Comparison of ENCODE assay signal across 16 mouse cellular contexts in genomic region chr10:93882738-93883364, GRCm38 (mm10). TPM values are rescaled to one million over a fixed set of nuclear protein-coding genes. Genes with fewer than 3 reads are reported as not detected.
DNase-seq lines count a peak whose midpoint lies in the region; ATAC-seq and TF ChIP-seq lines count a peak whose summit lies in the region.
"Had no signal": no experiment of that assay in that cellular context is flagged by ENCODE, and none has a peak within 500 bp of the region (broad histone marks: within the 10 kb centered on the region; RNA-seq: fewer than 3 reads in every experiment).

No protein-coding gene starts in this region.

- no peak for TF ChIP-seq CTCF in bone marrow, adult 2 months (IDR thresholded peaks at IDR 0.05; ENCODE audit: control insufficient read depth, insufficient read depth, low read length)

- ATAC-seq in inflammation-experienced regulatory T-cells, adult 6 months: peak; percentile 23
- peak; percentile 57; the same call in 1 of the 2 replicates for ATAC-seq in megakaryocyte, adult 5-6 weeks (ENCODE audit: poor library complexity, severe bottlenecking)
- ATAC-seq: hindbrain, embryonic 16.5 days had no signal

- DNase-seq in heart, adult 11 months: peak; percentile 77
- DNase-seq in heart, postnatal 36 days: no peak
- DNase-seq in lung, postnatal 25 days (ENCODE audit: low spot score): no peak
- no peak for DNase-seq in layer of hippocampus, postnatal 36 days
- DNase-seq in kidney, adult 9 months: no peak
- DNase-seq: cerebellum, adult 8-10 months; retina, postnatal 1 day had no signal

- peak overlapping the region; percentile 11; the same call in 1 of the 2 replicates for H3K27ac ChIP-seq in bone marrow, adult 2 months (ENCODE audit: control insufficient read depth, insufficient read depth, low read depth, low read length, poor library complexity)
- H3K27ac ChIP-seq: kidney, postnatal 0 days; limb, embryonic 10.5 days; lung, embryonic 15.5 days; midbrain, embryonic 10.5 days; neural tube, embryonic 15.5 days had no signal

- intact Hi-C loops in heart, postnatal 36 days (cut with DNase I): no loop called here

- WGBS in bone marrow, adult 2 months: 51% methylated on average over 8 of the region's 8 CpGs

- H3K4me3 ChIP-seq in bone marrow, adult 2 months (replicated peaks; ENCODE audit: control insufficient read depth, low read depth, low read length): peak overlapping the region; percentile 26
- H3K4me3 ChIP-seq: limb, embryonic 10.5 days; lung, embryonic 15.5 days; midbrain, embryonic 10.5 days; neural tube, embryonic 15.5 days had no signal

- no peak for TF ChIP-seq POLR2A in bone marrow, adult 2 months (IDR thresholded peaks at IDR 0.05; ENCODE audit: borderline replicate concordance, control insufficient read depth, low read depth, low read length)

- H3K4me1 ChIP-seq in bone marrow, adult 2 months (ENCODE audit: control insufficient read depth, insufficient read depth, low read length): peaks cover 1% of the 10 kb centered on the region; the same call in 1 of the 2 replicates

RNA-seq across cellular contexts. Expression of gene Metap2, which starts 14.0 kb away (rescaled TPM):
- 100 to 1,000 TPM; 127 to 131 TPM for total RNA-seq in heart, postnatal 36 days (2021)
- 963 and 1,559 TPM in 2 replicates for polyA plus RNA-seq in bone marrow, adult 2 months (2011; ENCODE audit: insufficient read depth, insufficient read length, low replicate concordance, missing spikeins)
- polyA plus RNA-seq in inflammation-experienced regulatory T-cells, adult 6 months (2017; shearing (Covaris generic)): 100 to 1,000 TPM; 177 to 252 (median 239) TPM
- total RNA-seq in megakaryocyte, adult 5-6 weeks (2015): 158 and 172 TPM in 2 replicates
- total RNA-seq in megakaryocyte, adult 5-6 weeks (2017): 132 and 146 TPM in 2 replicates
- total RNA-seq in layer of hippocampus, postnatal 36 days (2021): 100 to 1,000 TPM; 120 to 127 TPM

RNA-seq across cellular contexts. Expression of gene Usp44, which starts 51.5 kb away (rescaled TPM):
- not detected for total RNA-seq in heart, postnatal 36 days (2021)
- polyA plus RNA-seq in bone marrow, adult 2 months (2011; ENCODE audit: insufficient read depth, insufficient read length, low replicate concordance, missing spikeins): 0.55 TPM in 1 of 2 replicates, not detected in the other
- polyA plus RNA-seq in inflammation-experienced regulatory T-cells, adult 6 months (2017; shearing (Covaris generic)): under 1 TPM; 0.24 to 0.65 (median 0.31) TPM
- 0.09 TPM in 1 of 2 replicates, not detected in the other for total RNA-seq in megakaryocyte, adult 5-6 weeks (2015)
- total RNA-seq in megakaryocyte, adult 5-6 weeks (2017): 0.41 TPM in 1 of 2 replicates, not detected in the other
- not detected for total RNA-seq in layer of hippocampus, postnatal 36 days (2021)
